Mouse (Mus musculus): ENCODE measurements around the gene Ctnnbl1.

DNA sequence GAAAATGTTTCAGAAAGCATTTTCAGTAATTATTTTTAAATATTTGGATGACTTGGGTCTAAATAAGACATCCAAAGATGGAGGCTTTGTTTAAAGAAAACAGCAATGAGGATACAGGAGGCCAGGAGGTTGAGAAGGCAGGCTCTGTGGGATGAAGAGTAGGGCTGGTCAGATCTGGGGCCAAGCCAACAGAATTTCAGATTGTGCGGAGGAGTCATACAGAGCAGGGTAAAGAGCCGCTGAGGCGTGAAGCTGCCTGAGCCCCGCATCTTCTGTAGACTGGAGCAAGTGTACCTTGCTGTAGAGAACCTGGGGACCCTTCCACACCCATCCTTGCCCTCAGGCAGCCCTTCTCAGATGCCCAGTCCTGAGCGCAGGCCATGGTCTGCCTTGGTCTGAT is 65.5 kb downstream of the Ctnnbl1 start:
- TF ChIP-seq GATA1 (IDR thresholded peaks at IDR 0.05; ENCODE audit: low read length): no peak
- TF ChIP-seq TAL1 (IDR thresholded peaks at IDR 0.05; ENCODE audit: low read length): no peak

All from erythroblast, embryonic 14.5 days (primary cell).